Mouse (Mus musculus): ENCODE measurements around the gene Foxf2. TPM values are rescaled to one million over a fixed set of nuclear protein-coding genes. Genes with fewer than 3 reads are reported as not detected.

The Foxf2 gene
- polyA plus RNA-seq, 3 experiments from 2014 or later = not detected

Other genes with a start within 250 kb of the Foxf2 start
- not detected for gene Foxq1, start 69.7 kb upstream of the Foxf2 start, polyA plus RNA-seq (2017; shearing (Covaris generic))
- not detected for gene A530084C06Rik, start 66.5 kb upstream of the Foxf2 start, polyA plus RNA-seq (2017; shearing (Covaris generic))
- not detected for gene Foxc1, start 180.8 kb downstream of the Foxf2 start, polyA plus RNA-seq (2017; shearing (Covaris generic))